Mouse (Mus musculus): ENCODE results near the gene Tagln2.

- TF ChIP-seq CTCF (IDR thresholded peaks at IDR 0.05; ENCODE audit: low read depth, low read length) = no peak
- TF ChIP-seq POLR2A (IDR thresholded peaks at IDR 0.05; ENCODE audit: borderline replicate concordance, low read depth, low read length) = no peak
These were observed 15.2 kb upstream of the Tagln2 start for GRCm38 (mm10) chr1:172484671-172485070.

Measured in bone marrow macrophage, adult 2 months (primary cell).